In genomic region chr1:21331161-21331560, GRCm38 (mm10) we compare ENCODE assay signal across 28 mouse cellular contexts. TPM values are rescaled to one million over a fixed set of nuclear protein-coding genes. Genes with fewer than 3 reads are reported as not detected.
"Had no signal": no experiment of that assay in that cellular context is flagged by ENCODE, and none has a peak within 500 bp of the region (broad histone marks: within the 10 kb centered on the region; RNA-seq: fewer than 3 reads in every experiment).

No protein-coding gene starts in this region.

RNA-seq across cellular contexts. Expression of gene Khdc1a, which starts 18.3 kb away (rescaled TPM):
- polyA plus RNA-seq: limb, embryonic 10.5 days; limb, embryonic 11.5 days; limb, embryonic 12.5 days; limb, embryonic 13.5 days; limb, embryonic 14.5 days; limb, embryonic 15.5 days; liver, adult 2 months; liver, embryonic 11.5 days; liver, embryonic 12.5 days; liver, embryonic 13.5 days; liver, embryonic 14.5 days; liver, embryonic 15.5 days; liver, embryonic 16.5 days; liver, postnatal 0 days; lung, adult 2 months; lung, embryonic 14.5 days; lung, embryonic 16.5 days; lung, postnatal 0 days; macrophage; midbrain, embryonic 10.5 days; midbrain, embryonic 12.5 days; midbrain, embryonic 13.5 days; midbrain, embryonic 14.5 days; midbrain, embryonic 15.5 days; midbrain, embryonic 16.5 days; midbrain, postnatal 0 days; myocyte had no signal

RNA-seq across cellular contexts. Expression of gene Khdc1c, which starts 37.0 kb away (rescaled TPM):
- polyA plus RNA-seq: limb, embryonic 10.5 days; limb, embryonic 11.5 days; limb, embryonic 12.5 days; limb, embryonic 13.5 days; limb, embryonic 14.5 days; limb, embryonic 15.5 days; liver, adult 2 months; liver, embryonic 11.5 days; liver, embryonic 12.5 days; liver, embryonic 13.5 days; liver, embryonic 14.5 days; liver, embryonic 15.5 days; liver, embryonic 16.5 days; liver, postnatal 0 days; lung, adult 2 months; lung, embryonic 14.5 days; lung, embryonic 15.5 days; lung, embryonic 16.5 days; lung, postnatal 0 days; macrophage; midbrain, embryonic 10.5 days; midbrain, embryonic 12.5 days; midbrain, embryonic 13.5 days; midbrain, embryonic 14.5 days; midbrain, embryonic 15.5 days; midbrain, embryonic 16.5 days; midbrain, postnatal 0 days; myocyte had no signal

RNA-seq across cellular contexts. Expression of gene Khdc1b, which starts 52.2 kb away (rescaled TPM):
- polyA plus RNA-seq: limb, embryonic 10.5 days; limb, embryonic 11.5 days; limb, embryonic 15.5 days; liver, adult 2 months; liver, embryonic 11.5 days; liver, embryonic 12.5 days; liver, embryonic 13.5 days; liver, embryonic 14.5 days; liver, embryonic 15.5 days; liver, embryonic 16.5 days; liver, postnatal 0 days; lung, adult 2 months; lung, postnatal 0 days; macrophage; midbrain, embryonic 10.5 days; myocyte had no signal
